Mouse (Mus musculus) cerebellum, adult 2 months (tissue): Measurements from ENCODE around the gene Irak4. TPM values are rescaled to one million over a fixed set of nuclear protein-coding genes. Genes with fewer than 3 reads are reported as not detected.

Experiments used
- DNase-seq, 2 experiments: peaks; one replicate each; pipeline ENCODE4 v3.0.0; 2021
- H3K27ac ChIP-seq: fragments of 200-500 bp; 2 replicates; pipeline ENCODE4 v1.5.1; 2012; ENCODE audit warnings: low read length, control low read depth, inconsistent platforms; ENCODE audit not compliant: insufficient read depth
- H3K27me3 ChIP-seq: fragments of 200-500 bp; 2 replicates; pipeline ENCODE4 v1.6.1; 2012; ENCODE audit warnings: inconsistent platforms, mild to moderate bottlenecking, low read length, moderate library complexity; ENCODE audit not compliant: control insufficient read depth, insufficient read depth
- H3K4me1 ChIP-seq: fragments of 200-500 bp; 2 replicates; pipeline ENCODE4 v1.6.1; 2011; ENCODE audit warnings: low read length; ENCODE audit not compliant: control insufficient read depth, insufficient read depth
- H3K4me3 ChIP-seq: fragments of 200-500 bp; replicated peaks from 2 replicates; pipeline ENCODE3; 2011; ENCODE audit warnings: mild to moderate bottlenecking, low read depth, low read length, control low read depth; ENCODE audit not compliant: insufficient read depth
- CTCF ChIP-seq: fragments of 200-500 bp; IDR thresholded peaks from 2 replicates; pipeline ENCODE4 v1.5.1; 2011; ENCODE audit warnings: low read depth, mild to moderate bottlenecking, control low read depth, low read length, moderate library complexity, borderline replicate concordance; ENCODE audit not compliant: insufficient read depth
- POLR2A ChIP-seq: fragments of 200-500 bp; IDR thresholded peaks from 2 replicates; pipeline ENCODE4 v1.6.1; 2011; ENCODE audit warnings: low read length, control low read depth, borderline replicate concordance; ENCODE audit not compliant: insufficient read depth
- WGBS: fragments of 180-500 bp; shearing (Covaris S2); methylation state at CpG from one replicate; pipeline ENCODE4 v1.1.7; 2018; 5-methylcytosine and 5-hydroxymethylcytosine counted together
- polyA plus RNA-seq: library from polyadenylated mRNA; depleted of rRNA; stranded (reverse); fragments of >200 nt; gene quantifications from 2 replicates; pipeline ENCODE4 v1.2.3, GENCODE M21; 2012

Gene Irak4
- polyA plus RNA-seq, 1 experiment = 1.9 TPM

GRCm38 (mm10) chr15:94542567-94543408, 655 bp upstream of the Irak4 start:
- DNase-seq = no peak
- 4% methylated on average over 22 of the region's 22 CpGs for WGBS
- no peaks in the 10 kb centered on the region for H3K27me3 ChIP-seq
- no peak overlapping the region for H3K27ac ChIP-seq
- no peaks in the 10 kb centered on the region for H3K4me1 ChIP-seq
- peak overlapping the region; percentile 98 for H3K4me3 ChIP-seq
- TF ChIP-seq CTCF (no peak), POLR2A (no peak)

GRCm38 (mm10) chr15:94544052-94544636, 701 bp downstream of the Irak4 start:
- Histone ChIP-seq H3K4me1 (no peaks in the 10 kb centered on the region), H3K27ac (no peak overlapping the region), H3K27me3 (no peaks in the 10 kb centered on the region), H3K4me3 (peak overlapping the region; percentile 98)
- no peak for DNase-seq
- 35% methylated on average over 9 of the region's 9 CpGs for WGBS
- TF ChIP-seq CTCF (no peak), POLR2A (no peak)

- Histone ChIP-seq H3K27ac (no peak overlapping the region), H3K4me1 (no peaks in the 10 kb centered on the region), H3K4me3 (no peak overlapping the region), H3K27me3 (no peaks in the 10 kb centered on the region)
- WGBS = 86% methylated on average over 4 of the region's 4 CpGs
- TF ChIP-seq CTCF = no peak
- no peak for TF ChIP-seq POLR2A
- DNase-seq = no peak
Observed at GRCm38 (mm10) chr15:94544844-94545243, 1.4 kb downstream of the Irak4 start.

GRCm38 (mm10) chr15:94553536-94553935, 10.1 kb downstream of the Irak4 start:
- WGBS = 89% methylated on average over 9 of the region's 9 CpGs
- no peaks in the 10 kb centered on the region for H3K4me1 ChIP-seq
- H3K27ac ChIP-seq = no peak overlapping the region
- H3K4me3 ChIP-seq = no peak overlapping the region
- no peaks in the 10 kb centered on the region for H3K27me3 ChIP-seq
- no peak for DNase-seq
- TF ChIP-seq CTCF (no peak), POLR2A (no peak)

GRCm38 (mm10) chr15:94557442-94557841, 14.0 kb downstream of the Irak4 start:
- peak; percentile 66 to 85 for DNase-seq
- H3K27me3 ChIP-seq = no peaks in the 10 kb centered on the region
- no peak overlapping the region for H3K4me3 ChIP-seq
- H3K4me1 ChIP-seq = no peaks in the 10 kb centered on the region
- no peak for TF ChIP-seq POLR2A
- peak; percentile 98 for TF ChIP-seq CTCF
- WGBS = 11% methylated on average over 7 of the region's 7 CpGs
- no peak overlapping the region for H3K27ac ChIP-seq

- no peaks in the 10 kb centered on the region for H3K4me1 ChIP-seq
- TF ChIP-seq CTCF (no peak), POLR2A (no peak)
- H3K27me3 ChIP-seq = no peaks in the 10 kb centered on the region
- no peak for DNase-seq
- H3K4me3 ChIP-seq = no peak overlapping the region
- 83% methylated on average over 17 of the region's 17 CpGs for WGBS
- H3K27ac ChIP-seq = no peak overlapping the region
Observed at GRCm38 (mm10) chr15:94558895-94559656, 15.6 kb downstream of the Irak4 start.

GRCm38 (mm10) chr15:94564909-94565308, 21.5 kb downstream of the Irak4 start:
- no peak for DNase-seq
- no peak overlapping the region for H3K27ac ChIP-seq
- no peaks in the 10 kb centered on the region for H3K27me3 ChIP-seq
- no peaks in the 10 kb centered on the region for H3K4me1 ChIP-seq
- no peak overlapping the region for H3K4me3 ChIP-seq
- no peak for TF ChIP-seq CTCF
- TF ChIP-seq POLR2A = no peak
- 85% methylated on average over 2 of the region's 2 CpGs for WGBS
